In the genomic region with DNA sequence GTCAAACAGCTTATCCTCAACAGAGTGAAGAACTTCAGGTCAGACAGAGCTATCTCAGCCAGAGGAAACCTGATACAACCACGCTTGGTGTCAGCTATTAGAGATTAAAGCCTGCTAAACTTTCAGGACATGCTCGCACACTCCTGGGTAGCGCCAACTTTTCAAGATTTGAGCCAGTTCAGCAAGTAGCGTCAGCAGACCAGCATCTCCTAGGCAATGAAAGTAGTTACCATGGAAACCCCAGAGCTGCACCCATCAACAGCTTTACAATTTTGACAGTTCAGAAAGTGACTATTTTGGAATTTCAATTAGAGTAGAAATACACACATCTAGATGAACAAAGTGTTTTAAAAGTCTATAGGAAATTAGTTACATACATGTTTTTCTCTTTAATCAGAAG, we compare ENCODE assay signal across 19 mouse cellular contexts.
DNase-seq lines count a peak whose midpoint lies in the region; ATAC-seq and TF ChIP-seq lines count a peak whose summit lies in the region.
"Had no signal": no experiment of that assay in that cellular context is flagged by ENCODE, and none has a peak within 500 bp of the region (broad histone marks: within the 10 kb centered on the region; RNA-seq: fewer than 3 reads in every experiment).

No protein-coding gene starts in this region.

- no peak for DNase-seq in hindbrain, embryonic 11.5 days (ENCODE audit: low spot score)
- peak; percentile 82 for DNase-seq in midbrain, embryonic 11.5 days (ENCODE audit: low spot score, missing footprints)
- DNase-seq in midbrain, embryonic 10.5 days (ENCODE audit: low spot score) = no peak
- DNase-seq in forebrain, postnatal 0 days = peak; percentile 56
- no peak for DNase-seq in heart, adult 18-20 months
- DNase-seq: cerebellum, adult 11 months; cerebellum, postnatal 14 days; lung, adult 2 months; lung, postnatal 36 days; retina, postnatal 1 day had no signal

- no peak overlapping the region for H3K4me3 ChIP-seq in hindbrain, embryonic 15.5 days
- H3K4me3 ChIP-seq in hindbrain, embryonic 11.5 days (ENCODE audit: low read depth, low read length) = no peak overlapping the region
- no peak overlapping the region for H3K4me3 ChIP-seq in midbrain, embryonic 11.5 days (ENCODE audit: low read depth, low read length)
- H3K4me3 ChIP-seq in midbrain, embryonic 10.5 days = no peak overlapping the region
- no peak overlapping the region for H3K4me3 ChIP-seq in forebrain, postnatal 0 days (ENCODE audit: low read depth, low read length)
- H3K4me3 ChIP-seq: erythroblast, embryonic 14.5 days had no signal

- no peak for TF ChIP-seq CTCF in forebrain, postnatal 0 days (IDR thresholded peaks at IDR 0.05; ENCODE audit: low read depth)

- H3K4me1 ChIP-seq in hindbrain, embryonic 15.5 days (replicated peaks) = peaks cover 7% of the 10 kb centered on the region; the same call in 1 of the 2 replicates
- H3K4me1 ChIP-seq in hindbrain, embryonic 11.5 days (replicated peaks; ENCODE audit: control insufficient read depth, insufficient read depth, low read length) = no peaks in the 10 kb centered on the region; the same call in 1 of the 2 replicates
- peaks cover 18% of the 10 kb centered on the region for H3K4me1 ChIP-seq in midbrain, embryonic 11.5 days (ENCODE audit: control insufficient read depth, insufficient read depth, low read length)
- peaks cover 32% of the 10 kb centered on the region for H3K4me1 ChIP-seq in midbrain, embryonic 10.5 days
- no peaks in the 10 kb centered on the region for H3K4me1 ChIP-seq in forebrain, postnatal 0 days (ENCODE audit: insufficient read depth)

- H3K9me3 ChIP-seq in hindbrain, embryonic 15.5 days = no peaks in the 10 kb centered on the region
- no peaks in the 10 kb centered on the region for H3K9me3 ChIP-seq in hindbrain, embryonic 11.5 days (ENCODE audit: control insufficient read depth, low read length)
- H3K9me3 ChIP-seq in midbrain, embryonic 11.5 days (ENCODE audit: control insufficient read depth, low read length) = no peaks in the 10 kb centered on the region; the same call in 1 of the 2 replicates
- peaks cover 5% of the 10 kb centered on the region; the same call in 1 of the 2 replicates for H3K9me3 ChIP-seq in midbrain, embryonic 10.5 days (replicated peaks)
- no peaks in the 10 kb centered on the region for H3K9me3 ChIP-seq in forebrain, postnatal 0 days (ENCODE audit: low read length)
- H3K9me3 ChIP-seq: G1E had no signal

- H3K9ac ChIP-seq in hindbrain, embryonic 15.5 days = no peak overlapping the region
- no peak overlapping the region for H3K9ac ChIP-seq in hindbrain, embryonic 11.5 days (ENCODE audit: low read depth, low read length)
- H3K9ac ChIP-seq in midbrain, embryonic 11.5 days (ENCODE audit: low read length) = no peak overlapping the region
- H3K9ac ChIP-seq in forebrain, postnatal 0 days = no peak overlapping the region

- peak; percentile 74; the same call in 1 of the 2 replicates for ATAC-seq in hindbrain, embryonic 15.5 days (ENCODE audit: low FRiP score, low read depth)
- no peak for ATAC-seq in hindbrain, embryonic 11.5 days (ENCODE audit: low FRiP score)
- no peak for ATAC-seq in midbrain, embryonic 11.5 days (ENCODE audit: low FRiP score)
- peak; percentile 75 for ATAC-seq in forebrain, postnatal 0 days
- ATAC-seq in activated CD4-positive, CD25-positive, alpha-beta regulatory T cell, adult 4 months = no peak
- ATAC-seq: CD4-positive, CD25-positive, alpha-beta regulatory T cell, adult 4 months; intestine, embryonic 16.5 days had no signal

- H3K36me3 ChIP-seq in hindbrain, embryonic 15.5 days = no peaks in the 10 kb centered on the region
- H3K36me3 ChIP-seq in hindbrain, embryonic 11.5 days (ENCODE audit: control insufficient read depth, insufficient read depth, low read length) = no peaks in the 10 kb centered on the region
- H3K36me3 ChIP-seq in midbrain, embryonic 11.5 days (ENCODE audit: control insufficient read depth, insufficient read depth, low read length) = no peaks in the 10 kb centered on the region
- H3K36me3 ChIP-seq in midbrain, embryonic 10.5 days = no peaks in the 10 kb centered on the region
- H3K36me3 ChIP-seq in forebrain, postnatal 0 days (ENCODE audit: insufficient read depth) = no peaks in the 10 kb centered on the region
- H3K36me3 ChIP-seq: G1E had no signal

- WGBS in hindbrain, embryonic 15.5 days = 23% methylated on average over 4 of the region's 4 CpGs
- WGBS in hindbrain, embryonic 11.5 days = 53% methylated on average over 4 of the region's 4 CpGs
- 33% methylated on average over 4 of the region's 4 CpGs for WGBS in midbrain, embryonic 11.5 days
- WGBS in midbrain, embryonic 10.5 days = 59% methylated on average over 4 of the region's 4 CpGs
- WGBS in forebrain, postnatal 0 days = 15% methylated on average over 4 of the region's 4 CpGs

- no peaks in the 10 kb centered on the region for H3K27me3 ChIP-seq in hindbrain, embryonic 15.5 days
- H3K27me3 ChIP-seq in hindbrain, embryonic 11.5 days (ENCODE audit: control insufficient read depth, insufficient read depth, low read length) = no peaks in the 10 kb centered on the region
- H3K27me3 ChIP-seq in midbrain, embryonic 11.5 days (ENCODE audit: control insufficient read depth, insufficient read depth, low read length) = no peaks in the 10 kb centered on the region
- 0 out of 2 replicates have a peak, but pooled peaks cover 12% of the 10 kb centered on the region for H3K27me3 ChIP-seq in midbrain, embryonic 10.5 days (ENCODE audit: low read depth, poor library complexity, severe bottlenecking)
- H3K27me3 ChIP-seq in forebrain, postnatal 0 days (ENCODE audit: insufficient read depth, low read length) = no peaks in the 10 kb centered on the region

- H3K27ac ChIP-seq in hindbrain, embryonic 15.5 days (replicated peaks) = no peak overlapping the region
- H3K27ac ChIP-seq in hindbrain, embryonic 11.5 days (ENCODE audit: low read depth, low read length) = no peak overlapping the region
- no peak overlapping the region for H3K27ac ChIP-seq in midbrain, embryonic 11.5 days (ENCODE audit: low read depth, low read length)
- no peak overlapping the region for H3K27ac ChIP-seq in midbrain, embryonic 10.5 days (replicated peaks)
- H3K27ac ChIP-seq in forebrain, postnatal 0 days (ENCODE audit: low read depth, low read length) = no peak overlapping the region
- H3K27ac ChIP-seq: kidney, postnatal 0 days had no signal

- H3K4me2 ChIP-seq in hindbrain, embryonic 15.5 days = no peak overlapping the region
- no peak overlapping the region for H3K4me2 ChIP-seq in hindbrain, embryonic 11.5 days (replicated peaks; ENCODE audit: low read depth, low read length)
- H3K4me2 ChIP-seq in midbrain, embryonic 11.5 days = no peak overlapping the region
- no peak overlapping the region for H3K4me2 ChIP-seq in forebrain, postnatal 0 days (ENCODE audit: low read depth)
- H3K4me2 ChIP-seq: heart, embryonic 11.5 days; liver, embryonic 11.5 days had no signal

Comparison
In these comparisons a context has a peak if more than half of its experiments do, and no peak if none do; other contexts are left out.
1. ATAC-seq: peak in hindbrain, embryonic 15.5 days (single experiment) and forebrain, postnatal 0 days (single experiment); none in hindbrain, embryonic 11.5 days (single experiment), midbrain, embryonic 11.5 days (single experiment) and activated CD4-positive, CD25-positive, alpha-beta regulatory T cell, adult 4 months (single experiment).
2. DNase-seq: peak in midbrain, embryonic 11.5 days (single experiment) and forebrain, postnatal 0 days (single experiment); none in hindbrain, embryonic 11.5 days (single experiment), midbrain, embryonic 10.5 days (single experiment) and heart, adult 18-20 months (0 of 2).